Mouse (Mus musculus): ENCODE measurements around the gene Tnrc18. TPM values are rescaled to one million over a fixed set of nuclear protein-coding genes. Genes with fewer than 3 reads are reported as not detected.
"Not testable (repeated sequence)": the region's sequence is repeated elsewhere in the genome, so short reads cannot be mapped to it uniquely, and the experiment has no call there.

The Tnrc18 gene
- total RNA-seq (2021), result 100 to 1,000 TPM; 135 to 137 TPM
- long read RNA-seq, partial matches to known transcripts, result 6 of 13 reads
- long read RNA-seq, other reads (novel, unspliced or antisense), result 7 of 13 reads

DNA sequence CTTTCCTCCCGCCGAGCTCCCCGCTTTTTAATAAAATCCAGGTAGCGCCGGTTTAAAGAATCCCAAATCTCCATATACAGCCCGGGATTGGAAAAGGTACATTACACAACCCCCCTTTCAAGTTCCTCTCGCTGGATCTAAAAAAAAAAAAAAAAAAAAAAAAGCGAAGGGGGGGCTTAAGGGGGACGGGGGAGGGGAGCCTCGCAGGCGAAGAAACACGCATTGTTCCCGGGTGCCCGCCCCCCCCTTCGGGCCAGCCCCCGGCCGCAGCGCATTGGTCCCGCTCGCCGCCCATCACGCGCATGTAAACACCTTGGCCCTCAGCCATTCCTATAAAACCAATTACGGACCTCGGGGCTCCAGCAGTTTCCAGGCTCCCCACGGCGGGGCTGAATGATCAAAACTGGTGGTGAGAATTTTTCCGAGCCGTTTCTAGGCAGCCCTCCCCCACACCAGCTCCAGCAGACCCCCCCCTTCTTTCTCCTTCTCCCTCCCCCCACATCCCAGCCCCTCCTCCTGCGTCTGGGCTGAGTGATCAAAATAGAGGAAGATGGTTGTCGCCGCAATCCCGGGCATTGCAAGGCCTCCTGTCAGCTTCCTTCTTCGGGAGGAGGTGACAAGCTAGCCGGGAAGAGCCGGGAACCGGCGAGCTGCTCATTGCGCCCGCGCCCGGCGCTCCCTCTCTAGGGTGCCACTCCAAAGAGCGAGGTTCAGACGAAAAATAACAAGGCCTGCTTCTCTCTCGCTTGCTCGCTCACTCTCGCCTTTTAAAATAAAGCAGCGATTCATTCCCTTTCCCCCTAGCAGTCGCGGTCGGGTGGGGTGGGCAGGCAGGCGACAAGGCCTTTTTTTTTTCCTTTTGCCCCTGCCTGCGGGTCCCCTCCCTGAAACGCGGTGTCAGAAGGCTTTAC, at the start of gene Tnrc18:
Tnrc18 (minus strand) TSS at position 139 of the 911 bp plus-strand sequence.
- DNase-seq (ENCODE audit: low spot score in 2 of 2), result peak; percentile 97 to 100

DNA sequence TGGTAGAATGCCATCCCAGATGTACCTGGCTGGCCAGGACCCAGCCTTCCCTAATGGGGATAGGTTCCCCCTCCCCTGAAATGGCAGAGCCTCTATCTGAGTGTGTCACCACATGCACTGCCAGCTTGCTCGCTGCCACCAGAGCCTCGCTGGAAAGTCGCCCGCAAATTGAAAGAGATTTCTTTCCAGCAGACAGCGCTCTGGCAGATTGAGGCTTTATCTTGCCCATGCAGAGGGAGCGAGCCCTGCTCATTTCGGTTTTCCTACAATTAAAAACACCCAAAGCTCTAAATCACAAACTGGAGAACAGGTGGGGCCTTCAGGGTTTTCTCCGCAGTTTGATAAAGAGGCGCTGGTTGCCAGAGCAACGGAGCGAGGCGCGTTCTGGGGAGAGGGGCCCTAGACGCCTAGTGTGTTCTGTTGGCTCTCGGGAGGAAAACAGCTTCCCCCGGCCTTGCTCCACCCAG, 40.3 kb upstream of the Tnrc18 start:
- peak; percentile 85 to 91 for DNase-seq (ENCODE audit: low spot score in 2 of 2)

DNA sequence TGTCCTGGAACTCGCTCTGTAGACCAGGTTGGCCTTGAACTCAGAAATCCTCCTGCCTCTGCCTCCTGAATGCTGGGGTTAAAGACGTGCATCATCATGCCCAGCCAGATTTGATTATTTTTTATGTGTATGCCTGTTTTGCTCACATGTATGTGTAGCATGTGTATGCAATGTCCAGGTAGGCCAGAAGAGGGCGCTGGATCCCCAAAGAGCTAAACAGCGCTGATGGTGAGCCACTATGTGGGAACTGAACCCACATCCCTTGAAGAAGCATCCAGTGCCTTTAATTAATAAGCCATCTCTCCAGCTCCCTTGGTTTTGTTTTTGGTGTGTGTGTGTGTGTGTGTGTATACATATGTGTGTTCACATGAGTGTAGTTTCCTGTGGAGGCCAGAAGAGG, 38.9 kb upstream of the Tnrc18 start:
- no peak for DNase-seq (ENCODE audit: low spot score in 2 of 2)

DNA sequence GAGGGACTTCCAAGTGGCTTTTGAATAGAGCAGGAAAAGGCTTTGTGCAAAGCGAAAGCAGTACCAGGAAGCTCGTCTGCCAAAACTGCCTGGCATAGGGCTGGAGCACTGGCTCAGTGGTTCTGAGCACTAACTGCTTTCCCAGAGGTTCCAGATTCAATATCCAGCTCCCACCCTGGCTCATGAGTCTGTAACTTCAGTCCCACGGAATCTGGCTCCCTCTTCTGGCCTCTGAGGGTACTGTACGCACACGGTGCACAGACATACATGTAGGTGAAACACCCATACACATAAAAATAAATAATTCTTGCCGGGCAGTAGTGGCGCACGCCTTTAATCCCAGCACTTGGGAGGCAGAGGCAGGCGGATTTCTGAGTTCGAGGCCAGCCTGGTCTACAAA, 37.4 kb upstream of the Tnrc18 start:
- peak in 1 of 2 experiments; percentile 69 for DNase-seq (ENCODE audit: low spot score in 2 of 2)

DNA sequence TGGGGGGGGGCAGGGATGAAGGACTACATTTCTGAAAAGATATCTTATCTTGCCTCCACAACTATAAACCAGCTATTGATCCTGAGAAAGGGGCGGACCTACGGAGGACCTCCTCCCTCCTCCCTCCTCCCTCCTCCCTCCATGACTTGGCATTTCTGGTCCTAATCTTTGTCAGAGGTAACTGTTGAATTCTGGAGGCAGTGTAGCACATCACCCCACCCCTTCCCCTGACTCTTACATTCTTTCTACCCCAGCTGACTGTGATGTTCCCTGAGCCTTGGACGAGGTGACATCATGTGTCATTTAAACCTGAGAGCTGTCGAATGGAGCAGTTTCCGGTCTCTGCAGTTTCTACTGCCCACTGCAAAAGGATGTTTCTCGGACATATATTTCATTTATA, 36.1 kb upstream of the Tnrc18 start:
- DNase-seq (ENCODE audit: low spot score in 2 of 2), result no peak

DNA sequence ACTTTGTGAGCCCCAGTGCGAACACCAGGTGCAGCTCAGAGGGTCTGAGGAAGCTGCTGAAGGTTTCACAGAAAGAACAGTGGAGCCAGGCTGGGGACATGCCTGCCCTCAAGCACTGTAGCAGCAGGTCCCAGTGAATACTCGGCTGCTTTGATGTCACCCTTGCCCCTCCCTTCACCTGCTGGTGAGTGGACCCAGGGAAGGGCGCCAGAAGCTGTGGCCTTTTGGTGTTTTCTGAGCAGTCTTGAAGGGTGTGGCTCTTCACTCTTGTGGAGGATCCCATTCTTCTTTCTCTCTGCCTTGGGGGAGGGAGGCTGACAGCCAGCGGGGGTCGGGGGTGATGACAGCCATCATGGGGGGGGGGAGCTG, 34.2 kb upstream of the Tnrc18 start:
- DNase-seq (ENCODE audit: low spot score in 2 of 2), result no peak

DNA sequence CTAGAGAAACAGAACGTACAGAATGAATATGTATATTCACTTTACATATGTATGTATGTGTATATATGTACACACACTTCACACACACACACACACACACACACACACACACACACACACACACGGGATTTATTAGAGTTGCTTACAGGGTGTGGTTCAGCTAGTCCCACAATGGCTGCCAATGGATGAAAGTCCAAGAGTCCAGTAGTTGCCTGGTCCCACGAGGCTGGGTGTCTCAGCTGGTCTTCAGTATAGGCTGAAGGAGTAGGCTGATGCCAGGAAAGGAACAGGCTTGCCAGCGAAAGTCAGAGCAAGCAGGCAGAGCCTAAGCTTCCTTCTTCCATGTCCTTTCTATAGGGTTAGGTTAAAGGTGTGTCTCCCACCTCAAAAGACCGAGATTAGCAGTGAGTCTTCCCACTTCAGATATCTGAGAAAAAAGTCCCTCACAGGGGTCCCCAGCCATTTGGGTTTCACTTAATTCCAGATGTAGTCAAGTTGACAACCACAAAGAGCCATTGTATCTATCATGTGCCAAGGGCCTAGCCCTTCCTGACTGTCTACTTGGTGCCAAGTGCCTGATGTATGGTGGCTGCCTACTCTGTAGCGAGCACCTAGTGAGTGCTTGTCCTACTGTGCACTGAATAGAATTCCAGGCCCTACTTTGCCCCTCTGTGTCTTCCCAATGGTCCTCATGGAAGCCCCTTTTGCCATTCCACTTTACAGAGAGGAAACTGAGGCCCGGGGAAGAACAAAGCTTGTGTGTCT, 33.6 kb upstream of the Tnrc18 start:
- DNase-seq (ENCODE audit: low spot score in 2 of 2), result no peak

DNA sequence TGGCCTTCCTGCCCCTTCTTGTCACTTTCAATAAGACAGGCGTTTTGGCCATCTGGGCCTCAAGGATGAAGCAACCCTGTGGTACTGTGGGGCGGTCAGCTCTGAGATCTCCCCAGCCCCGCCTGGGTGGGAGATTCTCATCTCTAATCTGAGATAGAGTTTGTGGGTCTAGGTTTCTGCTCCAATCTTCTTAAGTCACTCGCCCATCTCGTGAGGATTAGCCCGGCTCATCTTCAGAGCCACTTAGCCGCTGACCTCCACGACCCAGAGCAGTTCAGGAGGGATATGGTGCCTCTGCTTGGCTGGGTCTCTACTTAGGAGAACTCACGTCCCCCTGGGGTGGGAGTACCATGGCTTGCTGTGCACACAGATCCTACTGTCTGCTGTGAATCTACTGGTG, 33.0 kb upstream of the Tnrc18 start:
- no peak for DNase-seq (ENCODE audit: low spot score in 2 of 2)

DNA sequence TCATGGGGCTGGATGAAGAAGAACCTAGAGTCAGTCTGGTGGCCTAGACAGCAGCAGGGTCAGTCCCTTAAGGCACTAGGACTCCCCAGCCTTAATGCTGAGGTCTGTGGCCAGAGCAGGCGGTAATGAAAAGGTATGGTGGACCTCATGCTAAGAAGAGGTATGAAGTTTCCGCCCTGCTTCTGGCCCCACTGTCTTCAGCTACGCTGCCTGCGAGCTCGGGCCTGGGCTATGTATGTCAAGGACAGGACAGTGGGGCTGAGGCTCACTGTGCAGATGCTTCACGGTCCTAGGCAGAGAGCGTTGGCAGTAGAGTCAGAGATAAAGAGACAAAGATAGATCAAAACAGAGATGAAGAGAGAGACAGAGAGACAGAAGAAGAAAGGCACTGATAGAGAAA, 31.4 kb upstream of the Tnrc18 start:
- no peak for DNase-seq (ENCODE audit: low spot score in 2 of 2)

DNA sequence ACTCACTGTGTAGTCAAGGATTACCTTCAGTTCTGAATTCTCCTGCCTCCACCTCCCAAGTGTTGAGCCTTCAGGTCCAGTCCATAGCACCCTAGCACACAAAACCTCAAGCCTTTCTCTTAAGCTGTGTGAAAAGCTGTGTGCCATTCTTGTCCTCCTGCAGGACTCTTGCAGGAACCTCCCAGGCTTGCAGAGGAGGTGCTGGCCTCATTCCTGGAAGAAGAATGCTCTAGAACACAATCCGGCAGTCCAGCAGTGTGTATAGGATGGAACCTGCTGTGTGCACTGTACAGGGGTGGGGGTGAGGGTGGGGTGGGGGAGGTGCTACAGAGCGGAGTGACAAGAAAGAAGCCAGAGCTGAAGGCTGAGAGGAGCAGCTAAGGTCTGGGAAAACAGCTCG, 30.7 kb upstream of the Tnrc18 start:
- no peak for DNase-seq (ENCODE audit: low spot score in 2 of 2)

DNA sequence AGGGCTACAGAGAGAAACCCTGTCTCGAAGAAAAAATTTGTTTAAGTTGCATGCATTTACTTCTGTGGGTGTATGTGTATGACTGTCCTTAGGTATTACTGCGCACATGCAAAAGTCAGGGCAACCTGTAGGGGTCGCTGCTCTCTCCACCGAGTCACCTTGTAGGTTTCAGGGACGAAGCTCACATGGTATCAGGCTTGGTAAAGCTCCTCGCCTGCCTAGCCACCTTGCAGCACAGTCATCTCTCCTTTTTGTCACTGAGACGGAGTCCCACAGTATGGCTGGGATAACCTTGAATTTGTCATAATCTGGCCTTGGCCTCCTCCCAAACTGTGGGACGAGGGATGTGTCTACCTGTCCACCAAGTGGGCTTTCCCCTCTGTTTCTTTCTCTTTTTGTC, 27.0 kb upstream of the Tnrc18 start:
- no peak for DNase-seq (ENCODE audit: low spot score in 2 of 2)

DNA sequence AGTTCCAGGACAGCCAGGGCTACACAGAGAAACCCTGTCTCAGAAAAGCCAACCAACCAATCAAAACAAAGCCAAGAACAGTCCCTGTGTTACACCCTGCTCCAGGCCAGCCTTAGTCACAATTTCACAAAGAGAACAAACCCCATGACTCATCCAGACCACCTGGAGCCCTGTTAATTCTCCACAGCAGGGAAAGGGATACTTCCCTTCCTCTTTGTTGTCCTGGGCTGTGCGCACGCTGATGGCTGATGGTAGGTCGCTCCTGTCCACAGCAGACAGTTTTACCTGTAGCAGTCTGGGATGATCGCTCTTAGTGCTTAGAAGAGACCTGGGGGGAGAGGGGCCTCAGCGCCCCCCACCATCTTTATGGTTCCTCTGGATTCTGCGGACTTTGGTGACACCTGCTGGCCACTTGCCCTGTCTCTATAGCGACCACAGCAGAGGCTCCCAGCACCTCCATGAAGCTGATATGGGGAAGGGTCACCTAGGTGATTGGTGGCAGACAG, 24.7 kb upstream of the Tnrc18 start:
- DNase-seq (ENCODE audit: low spot score in 2 of 2), result no peak

DNA sequence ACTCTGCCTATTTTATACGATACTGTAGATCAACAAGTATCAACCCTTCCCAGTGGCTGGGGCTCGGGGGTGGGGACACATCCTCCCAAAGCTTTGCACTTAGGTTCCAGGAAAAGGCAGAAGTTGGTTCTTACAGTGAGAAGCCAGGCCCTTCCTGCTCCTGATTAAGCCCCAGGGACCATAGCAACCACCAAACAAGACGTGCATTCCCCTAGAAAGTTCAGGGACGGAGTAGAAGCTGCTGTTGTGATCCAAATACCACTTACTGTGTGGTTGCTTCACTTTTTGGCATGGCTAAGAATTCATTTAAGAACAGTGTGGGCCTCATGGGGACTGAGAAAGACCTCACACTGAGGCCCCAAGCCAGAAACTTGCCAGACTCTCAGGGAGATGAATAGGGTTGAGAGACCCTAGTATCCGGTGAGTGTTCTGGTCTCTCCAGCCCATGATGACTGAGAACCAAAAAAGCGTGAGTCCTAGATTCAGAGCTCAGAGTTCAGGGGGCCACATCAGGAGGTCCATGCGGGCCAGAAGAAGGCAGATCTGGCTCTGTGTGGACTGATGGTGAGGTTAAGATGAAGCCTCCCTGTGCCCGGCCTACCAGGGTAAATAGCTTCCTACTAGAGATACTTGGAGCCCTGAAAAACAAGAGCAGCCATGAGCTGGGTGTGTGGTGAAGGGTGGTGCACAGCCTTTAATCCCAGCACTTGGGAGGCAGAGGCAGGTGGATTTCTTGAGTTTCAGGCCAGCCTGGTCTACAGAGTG, 24.1 kb upstream of the Tnrc18 start:
- DNase-seq (ENCODE audit: low spot score in 2 of 2), result no peak

DNA sequence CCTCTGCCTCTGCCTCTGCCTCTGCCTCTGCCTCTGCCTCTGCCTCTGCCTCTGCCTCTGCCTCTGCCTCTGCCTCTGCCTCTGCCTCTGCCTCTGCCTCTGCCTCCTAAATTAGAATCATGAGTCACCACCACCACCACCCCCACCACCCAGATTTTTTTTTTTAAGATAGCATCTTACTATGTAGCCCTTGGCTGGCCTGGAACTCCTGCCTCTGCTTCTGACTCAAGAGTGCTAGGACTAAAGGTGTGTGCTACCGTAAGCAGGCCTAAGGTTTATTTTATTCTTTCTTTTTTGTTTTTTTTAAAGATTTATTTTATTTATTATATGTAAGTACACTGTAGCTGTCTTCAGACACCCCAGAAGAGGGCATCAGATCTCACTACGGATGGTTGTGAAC, 20.0 kb upstream of the Tnrc18 start:
- DNase-seq (ENCODE audit: low spot score in 2 of 2), result not testable (repeated sequence)

DNA sequence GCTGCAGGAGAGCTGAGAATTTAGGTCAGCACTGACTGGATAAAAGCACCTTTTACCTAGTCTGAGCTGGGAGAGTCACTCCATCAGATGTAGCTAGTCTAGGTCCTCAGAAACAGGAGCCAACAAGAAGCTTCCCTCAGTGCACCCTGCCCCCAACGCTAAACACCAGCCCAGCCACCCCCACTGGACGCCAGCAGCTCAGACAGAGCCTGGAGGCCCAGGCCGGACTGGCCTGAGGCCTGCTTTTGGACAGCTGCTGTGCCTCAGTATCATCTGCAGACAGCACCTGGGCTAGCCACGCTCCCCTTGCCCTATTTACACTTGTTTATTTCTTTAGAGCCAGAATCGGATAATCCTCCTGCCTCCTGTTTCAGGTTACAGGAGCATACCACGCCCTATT, 19.4 kb upstream of the Tnrc18 start:
- DNase-seq (ENCODE audit: low spot score in 2 of 2), result no peak

DNA sequence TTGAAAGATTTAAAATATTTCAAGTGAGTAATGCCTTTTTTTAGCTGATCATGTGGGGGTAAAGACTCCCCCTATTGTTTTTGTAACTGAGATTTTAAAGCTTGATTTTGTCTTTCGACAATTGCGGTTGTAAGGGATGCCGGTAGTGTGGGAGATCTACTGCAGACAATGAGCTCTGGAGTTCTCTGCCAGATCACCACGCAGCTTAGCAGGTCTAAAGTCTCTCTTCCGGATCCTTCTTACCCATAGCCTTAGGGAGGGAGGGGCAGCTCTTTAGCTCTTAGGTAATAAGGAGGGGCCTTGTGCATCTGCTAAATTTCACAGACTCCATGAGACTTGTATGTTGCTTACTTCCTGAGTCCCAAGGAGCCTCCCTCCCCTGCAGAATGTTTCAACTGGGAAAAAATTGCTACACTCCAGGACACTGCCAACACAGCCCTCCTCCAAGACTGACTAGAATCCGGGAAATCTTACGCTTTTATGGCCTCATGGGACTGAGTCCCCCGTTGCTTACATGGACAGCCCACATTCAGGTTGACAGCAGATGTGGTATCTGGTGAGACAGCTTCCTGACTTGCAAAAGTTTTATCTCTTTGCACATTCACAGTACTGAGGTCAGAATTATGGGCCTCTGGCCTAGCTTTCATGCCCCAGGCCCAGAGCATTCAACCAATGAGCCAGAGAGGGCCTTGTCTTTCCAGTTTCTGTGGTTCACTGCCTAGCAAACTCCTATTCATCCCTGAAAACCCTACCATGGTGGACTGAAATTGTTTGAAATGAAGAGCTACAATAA, 16.4 kb upstream of the Tnrc18 start:
- no peak for DNase-seq (ENCODE audit: low spot score in 2 of 2)

DNA sequence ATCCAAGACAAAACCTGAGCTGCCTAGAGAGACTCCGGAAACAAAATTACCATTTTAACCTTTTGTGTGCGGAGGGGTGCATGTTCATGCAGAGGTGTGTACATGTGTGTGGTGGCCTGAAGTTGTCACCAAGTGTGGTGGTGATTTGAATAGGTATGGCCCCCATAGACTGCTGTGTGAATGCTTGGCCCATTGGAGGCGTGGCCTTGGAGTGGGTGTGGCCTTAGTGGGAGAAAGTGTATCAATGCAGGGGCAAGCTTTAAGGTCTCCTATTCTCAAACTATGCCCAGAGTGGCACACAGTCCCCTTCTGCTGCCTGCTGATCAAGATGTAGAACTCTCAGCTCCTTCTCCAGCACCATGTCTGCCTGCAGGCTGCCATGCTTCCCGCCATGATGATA, 8.7 kb upstream of the Tnrc18 start:
- no peak for DNase-seq (ENCODE audit: low spot score in 2 of 2)

DNA sequence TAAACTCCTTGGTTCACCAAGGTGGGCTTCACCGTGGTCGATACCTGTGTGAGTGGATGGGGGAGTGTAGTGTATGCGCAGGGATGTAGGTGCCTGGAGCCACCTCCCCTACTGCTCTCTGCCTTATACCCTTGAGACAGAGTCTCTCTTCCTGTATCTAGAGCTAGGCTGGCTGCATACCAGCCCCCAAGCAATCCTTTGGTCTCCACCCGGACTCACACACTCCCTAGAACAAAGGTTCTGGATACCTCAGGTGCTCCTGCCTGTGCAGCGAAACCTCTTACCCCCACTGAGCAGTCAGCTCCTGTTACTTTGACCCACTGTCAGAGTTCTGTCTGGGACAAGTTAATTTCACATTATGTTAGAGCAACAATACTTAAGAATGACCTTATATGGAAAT, 8.2 kb upstream of the Tnrc18 start:
- no peak for DNase-seq (ENCODE audit: low spot score in 2 of 2)

DNA sequence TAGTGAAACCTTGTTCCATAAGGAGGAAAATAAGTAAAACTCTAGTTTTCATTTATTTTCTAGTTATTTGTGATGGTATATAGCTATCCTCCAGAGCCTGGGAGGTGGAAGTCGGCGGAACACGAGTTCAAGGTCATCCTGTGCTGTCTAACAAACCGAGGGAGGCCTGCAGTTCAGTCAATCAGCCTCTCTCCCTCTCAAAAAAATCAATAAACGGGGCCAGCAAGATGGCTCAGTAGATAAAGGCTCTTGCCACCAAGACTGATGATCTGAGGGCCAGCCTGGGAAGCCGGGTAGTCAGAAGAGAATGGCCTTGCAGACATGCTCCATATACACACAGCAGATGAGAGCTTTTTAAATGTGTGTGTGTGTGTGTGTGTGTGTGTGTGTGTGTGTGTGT, 6.6 kb upstream of the Tnrc18 start:
- no peak for DNase-seq (ENCODE audit: low spot score in 2 of 2)

Data from layer of hippocampus, adult 18-20 months (tissue).